Mouse (Mus musculus): ENCODE results near the gene Iqce. TPM values are rescaled to one million over a fixed set of nuclear protein-coding genes. Genes with fewer than 3 reads are reported as not detected.
A peak's percentile ranks its signal among the peaks of the same experiment; 100 is the strongest.

Iqce gene
- polyA plus RNA-seq, 1 experiment = 4.8 TPM

DNA sequence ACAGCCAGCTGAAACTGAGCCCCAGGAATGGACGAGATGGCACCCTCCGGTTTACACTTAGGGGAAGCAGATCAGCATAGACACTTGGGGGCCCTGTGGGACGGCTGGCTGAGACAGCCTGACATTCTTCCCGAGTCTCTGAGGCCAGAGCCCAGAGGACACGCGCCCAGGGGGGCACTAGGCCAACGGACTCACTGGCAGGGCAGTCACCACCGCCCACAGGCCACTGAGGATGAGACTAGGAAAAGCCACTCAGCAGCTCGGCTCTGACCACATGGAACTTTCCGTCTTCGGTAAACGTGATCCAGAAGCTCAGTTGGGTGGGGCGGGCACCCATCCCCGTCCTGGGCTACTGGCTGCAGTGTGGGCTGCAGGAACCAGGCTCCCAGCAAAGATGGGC, 62.3 kb downstream of the Iqce start:
- Histone ChIP-seq H3K27me3 (ENCODE audit: control insufficient read depth, insufficient read depth, insufficient read length) (no peaks in the 10 kb centered on the region), H3ac (ENCODE audit: control insufficient read depth, insufficient read length) (no peak overlapping the region), H3K36me3 (ENCODE audit: control insufficient read depth, insufficient read depth) (no peaks in the 10 kb centered on the region), H3K4me3 (no peak overlapping the region), H3K4me2 (ENCODE audit: low read depth) (peak overlapping the region; percentile 42), H3K79me2 (ENCODE audit: control insufficient read depth, insufficient read depth) (no peaks in the 10 kb centered on the region)
- TF ChIP-seq MYOD1 (IDR thresholded peaks at IDR 0.05; ENCODE audit: control insufficient read depth in 1 of 3, insufficient read length in 2 of 3, low read depth in 2 of 3) = no peak
- no peak for TF ChIP-seq E2F4 (IDR thresholded peaks at IDR 0.05; ENCODE audit: insufficient read depth)
- TF ChIP-seq REST (IDR thresholded peaks at IDR 0.05; ENCODE audit: insufficient read depth, insufficient read length) = no peak
- TF ChIP-seq POLR2A (IDR thresholded peaks at IDR 0.05; ENCODE audit: insufficient read length, low read depth) = no peak
- no peak for TF ChIP-seq MAX (IDR thresholded peaks at IDR 0.05; ENCODE audit: low read depth)
- no peak for TF ChIP-seq MYOG (IDR thresholded peaks at IDR 0.05; ENCODE audit: control insufficient read depth in 1 of 3, insufficient read depth in 1 of 3, insufficient read length in 2 of 3, low read depth in 2 of 3)
- TF ChIP-seq CEBPB (IDR thresholded peaks at IDR 0.05; ENCODE audit: insufficient read depth, poor library complexity, severe bottlenecking) = no peak
- no peak for TF ChIP-seq POLR2AphosphoS2 (IDR thresholded peaks at IDR 0.05; ENCODE audit: insufficient read length, low read depth)
- no peak for TF ChIP-seq USF1 (IDR thresholded peaks at IDR 0.05; ENCODE audit: low read depth)
- no peak for TF ChIP-seq TCF3 (IDR thresholded peaks at IDR 0.05; ENCODE audit: insufficient read length, low read depth)
- no peak for TF ChIP-seq SRF (IDR thresholded peaks at IDR 0.05; ENCODE audit: control insufficient read depth, insufficient read length, low read depth)
- no peak for TF ChIP-seq TCF12 (IDR thresholded peaks at IDR 0.05; ENCODE audit: insufficient read depth, poor library complexity, severe bottlenecking)

DNA sequence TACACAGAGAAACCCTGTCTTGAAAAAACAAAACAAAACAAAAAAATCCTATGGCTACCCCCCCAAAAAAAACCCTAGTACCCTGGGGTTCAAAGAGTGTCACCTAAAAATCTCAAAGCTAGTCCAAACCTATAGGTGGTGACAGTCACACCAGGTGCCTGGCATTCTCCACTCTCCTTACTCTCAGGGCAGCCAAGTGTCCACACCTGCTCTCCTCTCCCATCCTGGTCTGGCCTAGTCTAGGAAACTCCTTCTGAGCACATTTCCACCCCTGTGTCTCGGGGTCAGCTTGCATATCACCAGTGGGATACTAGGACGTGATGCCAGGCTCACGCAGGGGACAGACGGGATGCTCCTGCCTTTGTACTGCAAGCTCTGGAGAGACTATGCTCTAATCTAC, 62.9 kb downstream of the Iqce start:
- no peak for TF ChIP-seq POLR2A (IDR thresholded peaks at IDR 0.05; ENCODE audit: insufficient read length, low read depth)
- Histone ChIP-seq H3K27me3 (ENCODE audit: control insufficient read depth, insufficient read depth, insufficient read length) (no peaks in the 10 kb centered on the region), H3K4me3 (no peak overlapping the region), H3K36me3 (ENCODE audit: control insufficient read depth, insufficient read depth) (no peaks in the 10 kb centered on the region), H3ac (ENCODE audit: control insufficient read depth, insufficient read length) (no peak overlapping the region), H3K79me2 (ENCODE audit: control insufficient read depth, insufficient read depth) (no peaks in the 10 kb centered on the region), H3K4me2 (ENCODE audit: low read depth) (no peak overlapping the region)

DNA sequence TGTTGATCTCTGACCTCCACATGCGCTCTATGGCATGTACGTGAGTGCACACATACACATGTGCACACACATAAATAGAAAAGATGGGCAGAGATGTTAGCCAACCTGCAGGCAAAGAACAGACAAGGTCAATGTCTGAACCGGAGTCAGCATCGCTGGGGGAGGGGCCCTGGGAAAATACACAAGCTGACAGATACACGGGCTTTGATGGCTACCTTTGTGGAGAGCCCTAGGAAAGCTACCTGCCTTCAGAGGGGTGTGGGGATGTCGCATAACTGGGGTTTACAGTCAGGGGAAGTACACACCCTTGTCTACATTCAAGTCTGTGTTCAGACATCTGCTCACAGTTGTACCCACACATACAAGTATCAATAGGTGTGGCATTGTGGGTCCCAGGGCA, 63.7 kb downstream of the Iqce start:
- Histone ChIP-seq H3ac (ENCODE audit: control insufficient read depth, insufficient read length) (no peak overlapping the region), H3K36me3 (ENCODE audit: control insufficient read depth, insufficient read depth) (no peaks in the 10 kb centered on the region), H3K79me2 (ENCODE audit: control insufficient read depth, insufficient read depth) (no peaks in the 10 kb centered on the region), H3K27me3 (ENCODE audit: control insufficient read depth, insufficient read depth, insufficient read length) (no peaks in the 10 kb centered on the region), H3K4me3 (no peak overlapping the region), H3K4me2 (ENCODE audit: low read depth) (no peak overlapping the region)
- TF ChIP-seq MYOG (IDR thresholded peaks at IDR 0.05; ENCODE audit: control insufficient read depth in 1 of 3, insufficient read depth in 1 of 3, insufficient read length in 2 of 3, low read depth in 2 of 3) (no peak), POLR2A (IDR thresholded peaks at IDR 0.05; ENCODE audit: insufficient read length, low read depth) (no peak), TCF3 (IDR thresholded peaks at IDR 0.05; ENCODE audit: insufficient read length, low read depth) (no peak), TCF12 (IDR thresholded peaks at IDR 0.05; ENCODE audit: insufficient read depth, poor library complexity, severe bottlenecking) (no peak), SRF (IDR thresholded peaks at IDR 0.05; ENCODE audit: control insufficient read depth, insufficient read length, low read depth) (no peak), MAX (IDR thresholded peaks at IDR 0.05; ENCODE audit: low read depth) (no peak), USF1 (IDR thresholded peaks at IDR 0.05; ENCODE audit: low read depth) (no peak), POLR2AphosphoS2 (IDR thresholded peaks at IDR 0.05; ENCODE audit: insufficient read length, low read depth) (no peak), CEBPB (IDR thresholded peaks at IDR 0.05; ENCODE audit: insufficient read depth, poor library complexity, severe bottlenecking) (no peak), REST (IDR thresholded peaks at IDR 0.05; ENCODE audit: insufficient read depth, insufficient read length) (no peak), E2F4 (IDR thresholded peaks at IDR 0.05; ENCODE audit: insufficient read depth) (no peak), MYOD1 (IDR thresholded peaks at IDR 0.05; ENCODE audit: control insufficient read depth in 1 of 3, insufficient read length in 2 of 3, low read depth in 2 of 3) (no peak)

DNA sequence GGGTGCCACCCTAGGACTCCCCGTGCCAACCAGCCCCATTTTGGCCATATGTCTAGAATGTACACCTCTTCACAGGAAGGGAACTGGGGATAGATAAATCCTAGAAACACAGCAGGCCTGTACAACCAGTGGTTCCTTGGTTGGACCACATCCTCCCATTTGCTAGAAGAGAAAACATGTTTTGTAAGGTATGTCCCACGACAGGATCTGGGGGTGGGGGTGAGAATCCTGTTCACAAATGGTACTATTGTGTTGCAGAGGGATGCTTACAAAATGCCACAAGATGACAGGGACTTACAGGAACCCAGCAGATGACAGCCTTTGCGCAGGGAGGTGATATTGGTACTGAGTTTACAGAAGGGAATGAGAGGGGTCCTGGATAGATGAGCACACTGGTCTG, 64.2 kb downstream of the Iqce start:
- no peak overlapping the region for H3K4me2 ChIP-seq (ENCODE audit: low read depth)
- no peaks in the 10 kb centered on the region for H3K79me2 ChIP-seq (ENCODE audit: control insufficient read depth, insufficient read depth)
- TF ChIP-seq USF1 (IDR thresholded peaks at IDR 0.05; ENCODE audit: low read depth) = no peak
- no peak for TF ChIP-seq MYOD1 (IDR thresholded peaks at IDR 0.05; ENCODE audit: control insufficient read depth in 1 of 3, insufficient read length in 2 of 3, low read depth in 2 of 3)
- no peak for TF ChIP-seq MAX (IDR thresholded peaks at IDR 0.05; ENCODE audit: low read depth)
- TF ChIP-seq TCF12 (IDR thresholded peaks at IDR 0.05; ENCODE audit: insufficient read depth, poor library complexity, severe bottlenecking) = no peak
- no peak for TF ChIP-seq TCF3 (IDR thresholded peaks at IDR 0.05; ENCODE audit: insufficient read length, low read depth)
- TF ChIP-seq MYOG (IDR thresholded peaks at IDR 0.05; ENCODE audit: control insufficient read depth in 1 of 3, insufficient read depth in 1 of 3, insufficient read length in 2 of 3, low read depth in 2 of 3) = no peak
- no peak for TF ChIP-seq CEBPB (IDR thresholded peaks at IDR 0.05; ENCODE audit: insufficient read depth, poor library complexity, severe bottlenecking)
- TF ChIP-seq POLR2A (IDR thresholded peaks at IDR 0.05; ENCODE audit: insufficient read length, low read depth) = no peak
- TF ChIP-seq E2F4 (IDR thresholded peaks at IDR 0.05; ENCODE audit: insufficient read depth) = no peak
- no peak for TF ChIP-seq POLR2AphosphoS2 (IDR thresholded peaks at IDR 0.05; ENCODE audit: insufficient read length, low read depth)
- no peak for TF ChIP-seq SRF (IDR thresholded peaks at IDR 0.05; ENCODE audit: control insufficient read depth, insufficient read length, low read depth)
- TF ChIP-seq REST (IDR thresholded peaks at IDR 0.05; ENCODE audit: insufficient read depth, insufficient read length) = no peak
- H3ac ChIP-seq (ENCODE audit: control insufficient read depth, insufficient read length) = no peak overlapping the region
- no peaks in the 10 kb centered on the region for H3K36me3 ChIP-seq (ENCODE audit: control insufficient read depth, insufficient read depth)
- H3K4me3 ChIP-seq = no peak overlapping the region
- H3K27me3 ChIP-seq (ENCODE audit: control insufficient read depth, insufficient read depth, insufficient read length) = no peaks in the 10 kb centered on the region

DNA sequence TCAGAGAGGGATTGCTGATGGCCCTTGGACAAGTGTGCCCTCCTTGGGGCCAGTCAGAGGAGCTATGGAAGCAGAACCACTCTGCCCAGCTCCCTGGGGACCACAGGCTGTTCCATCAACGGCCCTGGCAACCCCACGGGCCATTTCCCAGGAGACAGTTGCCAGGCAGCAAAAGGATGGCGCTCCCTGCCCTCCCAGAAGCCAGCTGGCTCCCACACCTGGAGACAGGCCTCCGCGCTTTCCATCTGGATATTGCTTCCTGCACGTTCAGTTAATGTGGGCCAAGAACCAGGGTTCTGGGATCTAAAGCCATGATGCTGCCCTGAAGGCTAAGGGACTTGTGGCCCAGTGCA, 65.1 kb downstream of the Iqce start:
- no peak overlapping the region for H3ac ChIP-seq (ENCODE audit: control insufficient read depth, insufficient read length)
- no peak for TF ChIP-seq MYOG (IDR thresholded peaks at IDR 0.05; ENCODE audit: control insufficient read depth in 1 of 3, insufficient read depth in 1 of 3, insufficient read length in 2 of 3, low read depth in 2 of 3)
- no peak for TF ChIP-seq POLR2A (IDR thresholded peaks at IDR 0.05; ENCODE audit: insufficient read length, low read depth)
- TF ChIP-seq USF1 (IDR thresholded peaks at IDR 0.05; ENCODE audit: low read depth) = no peak
- TF ChIP-seq TCF3 (IDR thresholded peaks at IDR 0.05; ENCODE audit: insufficient read length, low read depth) = no peak
- TF ChIP-seq MAX (IDR thresholded peaks at IDR 0.05; ENCODE audit: low read depth) = no peak
- no peaks in the 10 kb centered on the region for H3K79me2 ChIP-seq (ENCODE audit: control insufficient read depth, insufficient read depth)
- no peaks in the 10 kb centered on the region for H3K36me3 ChIP-seq (ENCODE audit: control insufficient read depth, insufficient read depth)
- no peak overlapping the region for H3K4me2 ChIP-seq (ENCODE audit: low read depth)
- H3K4me3 ChIP-seq = no peak overlapping the region
- H3K27me3 ChIP-seq (ENCODE audit: control insufficient read depth, insufficient read depth, insufficient read length) = no peaks in the 10 kb centered on the region
